Mouse (Mus musculus) kidney, postnatal 0 days (tissue): ENCODE data around the gene Adat3. TPM values are rescaled to one million over a fixed set of nuclear protein-coding genes. Genes with fewer than 3 reads are reported as not detected.
A peak's percentile ranks its signal among the peaks of the same experiment; 100 is the strongest.

Experiments
- ATAC-seq: fragments of 200-750 bp; cut with Nextera tagmentation; replicated peaks from 2 replicates; pipeline ENCODE4 v1.8.0; 2017; ENCODE audit warnings: low read depth, moderate number of reproducible peaks, moderate TSS enrichment, moderate library complexity; ENCODE audit not compliant: low FRiP score
- DNase-seq: peaks from one replicate; pipeline ENCODE4 v3.0.0-alpha.2; 2016; ENCODE audit warnings: low spot score
- H3K27ac ChIP-seq: fragments of 300-500 bp; sonication (generic); 2 replicates; pipeline ENCODE4 v1.5.1; 2014; ENCODE audit warnings: mild to moderate bottlenecking
- H3K27me3 ChIP-seq: fragments of 300-500 bp; sonication (generic); 2 replicates; pipeline ENCODE4 v1.6.1; 2014; ENCODE audit warnings: low read length, mixed read lengths; ENCODE audit not compliant: insufficient read depth
- H3K36me3 ChIP-seq: fragments of 300-500 bp; sonication (generic); 2 replicates; pipeline ENCODE4 v1.6.1; 2014; ENCODE audit warnings: low read length, mixed read lengths; ENCODE audit not compliant: insufficient read depth
- H3K4me1 ChIP-seq: fragments of 300-500 bp; sonication (generic); replicated peaks from 2 replicates; pipeline ENCODE4 v1.6.1; 2014; ENCODE audit warnings: antibody characterized with exemption, low read length, mixed read lengths; ENCODE audit not compliant: insufficient read depth
- H3K4me2 ChIP-seq: fragments of 300-500 bp; sonication (generic); 2 replicates; pipeline ENCODE4 v1.6.1; 2014; ENCODE audit warnings: mild to moderate bottlenecking, low read length, moderate library complexity, mixed read lengths
- H3K4me3 ChIP-seq: fragments of 300-500 bp; sonication (generic); replicated peaks from 2 replicates; pipeline ENCODE4 v1.5.1; 2014; ENCODE audit warnings: low read depth, low read length
- H3K9ac ChIP-seq: fragments of 300-500 bp; sonication (generic); 2 replicates; pipeline ENCODE4 v1.6.1; 2014; ENCODE audit warnings: low read depth, low read length
- H3K9me3 ChIP-seq: fragments of 300-500 bp; sonication (generic); replicated peaks from 2 replicates; pipeline ENCODE4 v1.6.1; 2016; ENCODE audit warnings: low read length, inconsistent platforms, mixed read lengths
- CTCF ChIP-seq: IDR thresholded peaks from 2 replicates; pipeline ENCODE4 v1.5.1; 2016; ENCODE audit warnings: antibody characterized with exemption, low read depth, mild to moderate bottlenecking, moderate library complexity
- WGBS: fragments of 180-500 bp; shearing (Covaris S2); extraction: QIAGEN DNeasy Blood & Tissue Kit; methylation state at CpG from one replicate; pipeline ENCODE4 v1.1.7; 2014; 5-methylcytosine and 5-hydroxymethylcytosine counted together
- microRNA-seq: library from miRNA; unstranded; fragments of <30 nt; microRNA quantifications from one replicate; pipeline ENCODE4, GENCODE M21; 2016
- polyA plus RNA-seq: library from polyadenylated mRNA; unstranded; fragments of >200 nt; fragmentation: Nextera tagmentation; extraction: Ambion mirVana; gene quantifications from 2 replicates; pipeline ENCODE4 v1.2.1, GENCODE M21; 2015

The Adat3 gene
- polyA plus RNA-seq, 1 experiment from 2014 or later: 6.1 TPM

GRCm38 (mm10) chr10:80653156-80653720 is 50.6 kb downstream of the Adat3 start:
- DNase-seq: no peak
- no peak for TF ChIP-seq CTCF
- no peak for ATAC-seq
- 0 out of 2 replicates have a peak overlapping the region, but pooled peaks have one; percentile 13 for H3K27ac ChIP-seq
- no peaks in the 10 kb centered on the region for H3K27me3 ChIP-seq
- H3K9ac ChIP-seq: 0 out of 2 replicates have a peak overlapping the region, but pooled peaks have one; percentile 23
- no peaks in the 10 kb centered on the region for H3K9me3 ChIP-seq
- 0 out of 2 replicates have a peak, but pooled peaks cover 6% of the 10 kb centered on the region for H3K36me3 ChIP-seq
- no peak overlapping the region for H3K4me2 ChIP-seq
- no peak overlapping the region for H3K4me3 ChIP-seq
- WGBS: 78% methylated on average over 6 of the region's 6 CpGs
- peaks cover 21% of the 10 kb centered on the region; the same call in 1 of the 2 replicates for H3K4me1 ChIP-seq

DNA sequence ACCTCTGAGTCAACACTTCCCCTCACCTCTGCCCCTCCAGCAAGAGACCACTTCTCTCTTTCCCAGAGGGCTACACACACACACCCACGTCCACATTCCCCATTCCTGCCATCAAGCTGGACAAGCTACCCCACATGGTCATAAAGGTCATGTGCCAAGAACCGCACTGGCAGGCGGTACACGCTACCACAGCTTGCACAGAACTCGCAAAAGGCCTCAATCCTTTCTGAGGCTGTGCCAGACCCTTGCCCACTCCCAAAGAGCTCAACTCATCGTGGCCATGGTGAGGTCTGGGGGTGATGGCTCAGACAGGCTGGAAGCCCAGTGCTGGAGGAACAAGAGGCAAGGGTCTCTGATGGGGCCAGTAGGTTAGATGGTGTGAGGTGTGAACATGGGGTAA is 52.2 kb downstream of the Adat3 start:
- H3K36me3 ChIP-seq: 0 out of 2 replicates have a peak, but pooled peaks cover 3% of the 10 kb centered on the region
- no peak for DNase-seq
- H3K4me2 ChIP-seq: peak overlapping the region; percentile 94
- H3K4me3 ChIP-seq: no peak overlapping the region
- no peak overlapping the region for H3K27ac ChIP-seq
- WGBS: 75% methylated on average over 6 of the region's 6 CpGs
- ATAC-seq: no peak
- no peak for TF ChIP-seq CTCF
- peaks cover 20% of the 10 kb centered on the region; the same call in 1 of the 2 replicates for H3K4me1 ChIP-seq
- no peaks in the 10 kb centered on the region for H3K27me3 ChIP-seq
- no peaks in the 10 kb centered on the region for H3K9me3 ChIP-seq
- 0 out of 2 replicates have a peak overlapping the region, but pooled peaks have one; percentile 91 for H3K9ac ChIP-seq

DNA sequence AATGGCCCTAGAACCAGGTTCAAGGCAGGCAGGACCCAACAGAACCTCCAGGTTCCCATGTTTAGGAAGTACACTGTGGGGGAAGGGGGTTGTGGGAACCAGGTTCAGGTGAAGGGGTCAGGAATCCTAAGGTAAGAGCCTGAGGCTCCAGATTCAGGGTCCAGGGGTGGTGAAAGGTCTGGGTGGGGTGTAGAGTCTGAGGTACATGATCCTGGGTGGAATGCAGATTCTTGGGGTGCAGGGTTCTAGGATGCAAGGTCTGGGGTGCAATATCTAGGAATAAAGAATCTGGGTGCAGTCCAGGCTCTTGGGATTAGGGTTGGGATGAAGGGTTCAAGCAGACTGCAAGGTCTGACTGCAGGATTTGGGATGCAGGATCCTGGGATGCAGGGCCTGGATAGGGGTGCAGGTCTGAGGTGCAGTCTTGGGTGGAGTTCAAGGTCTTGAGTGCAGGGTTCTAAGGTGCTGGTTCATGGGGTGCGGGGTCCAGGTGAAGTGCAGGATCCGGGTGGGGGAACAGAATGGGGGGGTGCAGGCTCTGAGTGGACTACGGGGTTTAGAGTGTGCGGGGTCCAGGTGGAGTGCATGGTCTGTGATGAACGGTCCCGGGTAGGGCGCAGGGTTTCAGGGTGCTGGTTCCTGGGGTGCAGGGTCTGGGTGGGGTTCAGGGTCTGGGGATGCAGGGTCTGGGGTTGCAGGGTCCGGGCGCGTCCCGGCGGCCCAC is 52.9 kb downstream of the Adat3 start:
- DNase-seq (no peak), ATAC-seq (peak; percentile 51)
- Histone ChIP-seq H3K4me2 (peak overlapping the region; percentile 94), H3K4me3 (peak overlapping the region; percentile 90), H3K36me3 (0 out of 2 replicates have a peak, but pooled peaks cover 3% of the 10 kb centered on the region), H3K27me3 (no peaks in the 10 kb centered on the region), H3K27ac (peak overlapping the region; percentile 82), H3K9me3 (no peaks in the 10 kb centered on the region), H3K9ac (peak overlapping the region; percentile 91), H3K4me1 (peaks cover 20% of the 10 kb centered on the region; the same call in 1 of the 2 replicates)
- 5% methylated on average over 12 of the region's 12 CpGs for WGBS
- TF ChIP-seq CTCF: no peak

- H3K4me1 ChIP-seq: peaks cover 20% of the 10 kb centered on the region; the same call in 1 of the 2 replicates
- 0 out of 2 replicates have a peak, but pooled peaks cover 3% of the 10 kb centered on the region for H3K36me3 ChIP-seq
- peak overlapping the region; percentile 90 for H3K4me3 ChIP-seq
- H3K9me3 ChIP-seq: no peaks in the 10 kb centered on the region
- no peaks in the 10 kb centered on the region for H3K27me3 ChIP-seq
- peak overlapping the region; percentile 94 for H3K4me2 ChIP-seq
- H3K27ac ChIP-seq: peak overlapping the region; percentile 88
- under 1% methylated on average over 67 of the region's 72 CpGs for WGBS
- no peak; the same call in 1 of the 2 replicates for TF ChIP-seq CTCF
- ATAC-seq (peak; percentile 76), DNase-seq (peak; percentile 100)
- peak overlapping the region; percentile 91 for H3K9ac ChIP-seq
Measured at GRCm38 (mm10) chr10:80656130-80656862, 53.6 kb downstream of the Adat3 start.

DNA sequence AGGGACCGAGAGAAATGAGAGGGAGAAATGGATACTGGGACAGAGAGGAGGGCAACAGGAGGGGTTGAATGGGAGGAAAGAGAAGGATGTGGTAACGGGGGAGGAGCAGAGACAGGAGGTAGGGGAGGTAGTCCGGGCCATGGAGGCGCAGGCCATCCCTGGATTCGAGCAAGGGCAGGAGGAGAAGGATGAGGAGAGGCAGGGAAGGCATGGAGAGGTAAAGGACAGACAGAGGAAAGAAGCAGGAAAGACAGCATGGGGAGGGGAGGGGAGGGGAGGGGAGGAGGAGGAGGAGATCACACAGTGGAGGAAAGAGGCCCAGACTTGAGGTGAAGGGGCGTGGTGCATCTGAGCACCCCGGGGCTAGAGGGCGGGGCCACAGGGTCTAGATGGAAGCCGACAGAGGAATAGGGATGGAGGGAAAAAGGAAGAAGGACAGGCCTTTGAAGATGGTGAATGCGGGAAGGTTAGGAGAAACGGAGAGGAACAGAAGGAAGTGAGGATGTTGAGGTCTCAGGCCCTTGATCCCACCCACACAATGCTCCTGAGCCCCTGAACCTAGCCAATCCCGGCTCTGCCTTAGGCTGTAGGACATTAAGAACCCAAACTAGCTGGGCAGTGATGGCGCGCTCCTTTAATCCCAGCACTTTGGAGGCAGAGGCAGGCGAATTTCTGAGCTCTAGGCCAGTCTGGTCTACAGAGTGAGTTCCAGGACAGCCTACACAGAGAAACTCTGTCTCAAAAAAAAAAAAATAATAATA is 54.4 kb downstream of the Adat3 start, which contains the start of gene Btbd2:
Btbd2 (minus strand) TSS at position 209 of the 761 bp plus-strand sequence.
- 19% methylated on average over 15 of the region's 15 CpGs for WGBS
- Histone ChIP-seq H3K9ac (peak within 1 kb of the TSS; percentile 91), H3K4me2 (peak within 1 kb of the TSS; percentile 94), H3K4me3 (peak within 1 kb of the TSS; percentile 90), H3K36me3 (0 out of 2 replicates have a peak, but pooled peaks cover 3% of the 10 kb centered on the region), H3K27ac (peak within 1 kb of the TSS; percentile 88), H3K27me3 (no peaks in the 10 kb centered on the region), H3K9me3 (no peaks in the 10 kb centered on the region), H3K4me1 (peaks cover 20% of the 10 kb centered on the region; the same call in 1 of the 2 replicates)
- ATAC-seq (peak; percentile 5; the same call in 1 of the 2 replicates), DNase-seq (no peak)
- no peak for TF ChIP-seq CTCF

Small RNA genes lying within 50 kb of the gene (microRNA-seq; reads per million reads assigned to microRNA genes)
- gene Mir6912: not detected

Other genes starting within 250 kb of the Adat3 start
- gene Plk5, start 246.4 kb upstream of the Adat3 start, polyA plus RNA-seq: 0.51 and 1.0 TPM in 2 replicates
- 6.6 and 7.8 TPM in 2 replicates for gene Mex3d, start 215.2 kb upstream of the Adat3 start, polyA plus RNA-seq
- gene Mbd3, start 203.3 kb upstream of the Adat3 start, polyA plus RNA-seq: 163 and 165 TPM in 2 replicates
- gene Uqcr11, start 196.1 kb upstream of the Adat3 start, polyA plus RNA-seq: 1,117 and 1,253 TPM in 2 replicates
- gene Tcf3, start 169.2 kb upstream of the Adat3 start, polyA plus RNA-seq: 76.4 and 83.7 TPM in 2 replicates
- not detected in 2 replicates for gene Onecut3, start 108.0 kb upstream of the Adat3 start, polyA plus RNA-seq
- 0.09 and 0.16 TPM in 2 replicates for gene Atp8b3, start 63.8 kb upstream of the Adat3 start, polyA plus RNA-seq
- 16.8 and 17.3 TPM in 2 replicates for gene Rexo1, start 41.3 kb upstream of the Adat3 start, polyA plus RNA-seq
- gene Klf16, start 25.6 kb upstream of the Adat3 start, polyA plus RNA-seq: 8.1 and 8.8 TPM in 2 replicates
- 104 and 121 TPM in 2 replicates for gene Abhd17a, start 12.5 kb upstream of the Adat3 start, polyA plus RNA-seq
- 80.7 and 87.2 TPM in 2 replicates for gene Scamp4, start within 50 bp of the Adat3 start, polyA plus RNA-seq
- gene Gm49322, start 3.1 kb downstream of the Adat3 start, polyA plus RNA-seq: 1.4 TPM in 2 replicates
- 137 and 139 TPM in 2 replicates for gene Csnk1g2, start 20.0 kb downstream of the Adat3 start, polyA plus RNA-seq
- gene Btbd2, start 54.2 kb downstream of the Adat3 start, polyA plus RNA-seq: 62.7 and 64.5 TPM in 2 replicates
- 75.8 and 85.5 TPM in 2 replicates for gene Mknk2, start 75.2 kb downstream of the Adat3 start, polyA plus RNA-seq
- 22.3 and 26.7 TPM in 2 replicates for gene Mob3a, start 99.1 kb downstream of the Adat3 start, polyA plus RNA-seq
- 22.4 and 24.5 TPM in 2 replicates for gene Izumo4, start 99.3 kb downstream of the Adat3 start, polyA plus RNA-seq
- 54.2 and 58.3 TPM in 2 replicates for gene Ap3d1, start 139.4 kb downstream of the Adat3 start, polyA plus RNA-seq
- gene Dot1l, start 152.3 kb downstream of the Adat3 start, polyA plus RNA-seq: 9.7 and 9.9 TPM in 2 replicates
- 57.1 and 61.9 TPM in 2 replicates for gene Sf3a2, start 195.3 kb downstream of the Adat3 start, polyA plus RNA-seq
- 83.7 and 86.6 TPM in 2 replicates for gene Plekhj1, start 195.7 kb downstream of the Adat3 start, polyA plus RNA-seq
- 0.09 TPM in 1 of 2 replicates, not detected in the other for gene Amh, start 202.4 kb downstream of the Adat3 start, polyA plus RNA-seq
- gene Jsrp1, start 210.6 kb downstream of the Adat3 start, polyA plus RNA-seq: 4.0 and 4.6 TPM in 2 replicates
- 1,422 and 1,480 TPM in 2 replicates for gene Oaz1, start 223.8 kb downstream of the Adat3 start, polyA plus RNA-seq
- 0.61 and 0.89 TPM in 2 replicates for gene Lingo3, start 241.2 kb downstream of the Adat3 start, polyA plus RNA-seq